Mouse (Mus musculus): ENCODE data around the gene Sike1. TPM values are rescaled to one million over a fixed set of nuclear protein-coding genes. Genes with fewer than 3 reads are reported as not detected.

Sike1 gene
- total and polyA plus RNA-seq, 2 experiments from 2014 or later, result 30.8 to 45.7 TPM

DNA sequence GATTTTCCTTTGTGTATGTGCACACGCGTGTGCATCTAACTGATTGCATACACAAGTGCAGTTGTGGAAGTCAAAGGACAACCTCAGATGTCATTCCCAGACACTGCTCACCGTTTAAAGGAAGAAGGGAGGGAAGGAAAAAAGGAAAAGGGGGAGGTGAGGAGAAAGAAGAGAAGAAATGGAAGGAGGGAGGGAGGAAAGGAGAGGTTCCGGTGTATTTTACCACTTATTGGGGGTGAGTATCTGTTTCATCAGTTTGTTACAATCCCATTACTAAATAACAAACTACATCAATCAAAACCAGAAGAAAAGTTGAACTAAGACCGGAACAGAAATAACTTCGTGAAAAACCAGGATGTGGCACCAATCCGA, 289 bp upstream of the Sike1 start:
- peak; percentile 48 for ATAC-seq
- Histone ChIP-seq H3K4me1 (ENCODE audit: insufficient read depth, low read length) (peaks cover 5% of the 10 kb centered on the region; the same call in 1 of the 2 replicates), H3K4me2 (ENCODE audit: low read depth, low read length) (peak overlapping the region; percentile 69), H3K9ac (replicated peaks; ENCODE audit: low read length) (peak overlapping the region; percentile 89), H3K27ac (peak overlapping the region; percentile 93; the same call in 1 of the 2 replicates), H3K27me3 (ENCODE audit: insufficient read depth, low read length) (no peaks in the 10 kb centered on the region), H3K9me3 (ENCODE audit: low read length) (no peaks in the 10 kb centered on the region), H3K4me3 (ENCODE audit: low read length) (peak overlapping the region; percentile 76), H3K36me3 (ENCODE audit: insufficient read depth, low read length) (peaks cover 11% of the 10 kb centered on the region)
- WGBS, result 49% methylated on average over 7 of the region's 7 CpGs
- TF ChIP-seq CTCF (IDR thresholded peaks at IDR 0.05; ENCODE audit: low read depth), result no peak
- no peak for DNase-seq (ENCODE audit: low spot score)

DNA sequence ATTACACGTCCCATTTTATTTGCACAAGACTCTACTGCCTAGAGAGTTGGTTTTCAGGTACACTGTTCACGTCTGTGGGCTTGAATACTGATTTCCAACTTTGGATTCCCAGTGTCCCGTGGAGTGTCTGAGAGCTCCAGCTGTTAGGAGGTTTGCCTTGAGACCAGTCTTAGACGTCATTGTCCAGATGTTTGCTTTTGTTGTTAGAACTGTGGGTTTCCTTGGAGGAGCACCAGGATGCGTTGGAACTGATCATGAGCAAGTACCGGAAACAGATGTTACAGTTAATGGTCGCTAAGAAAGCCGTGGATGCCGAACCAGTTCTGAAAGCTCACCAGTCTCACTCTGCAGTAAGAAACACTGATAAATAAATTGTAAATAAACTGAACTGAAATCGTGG, 1.5 kb downstream of the Sike1 start:
- H3K9ac ChIP-seq (replicated peaks; ENCODE audit: low read length), result no peak overlapping the region
- peaks cover 5% of the 10 kb centered on the region; the same call in 1 of the 2 replicates for H3K4me1 ChIP-seq (ENCODE audit: insufficient read depth, low read length)
- DNase-seq (ENCODE audit: low spot score), result no peak
- no peak for TF ChIP-seq CTCF (IDR thresholded peaks at IDR 0.05; ENCODE audit: low read depth)
- ATAC-seq, result no peak
- WGBS, result 81% methylated on average over 10 of the region's 10 CpGs
- no peaks in the 10 kb centered on the region for H3K27me3 ChIP-seq (ENCODE audit: insufficient read depth, low read length)
- no peak overlapping the region for H3K27ac ChIP-seq
- H3K4me2 ChIP-seq (ENCODE audit: low read depth, low read length), result peak overlapping the region; percentile 69; the same call in 1 of the 2 replicates
- no peaks in the 10 kb centered on the region for H3K9me3 ChIP-seq (ENCODE audit: low read length)
- H3K4me3 ChIP-seq (ENCODE audit: low read length), result no peak overlapping the region
- H3K36me3 ChIP-seq (ENCODE audit: insufficient read depth, low read length), result peaks cover 24% of the 10 kb centered on the region

DNA sequence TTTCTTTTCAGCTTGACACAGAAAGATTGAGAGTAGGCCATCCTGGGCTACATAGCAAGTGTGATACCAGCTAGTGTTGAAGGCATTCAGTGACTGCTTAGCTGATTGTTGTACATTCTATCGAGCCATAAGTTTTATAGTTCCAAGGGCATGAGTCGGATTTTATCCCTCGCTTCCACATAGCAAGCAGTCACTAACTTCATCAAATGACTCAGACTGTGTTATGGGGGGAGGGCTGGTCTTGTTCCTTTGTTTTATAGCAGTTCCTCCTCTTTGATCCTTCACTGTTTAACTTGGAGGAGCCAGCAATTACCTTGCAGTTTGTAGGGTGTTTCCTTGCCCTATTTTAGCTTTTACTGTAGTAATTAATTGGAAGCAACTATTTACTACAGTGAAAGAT, 2.1 kb downstream of the Sike1 start:
- no peak for DNase-seq (ENCODE audit: low spot score)
- no peak overlapping the region for H3K27ac ChIP-seq
- no peaks in the 10 kb centered on the region for H3K27me3 ChIP-seq (ENCODE audit: insufficient read depth, low read length)
- H3K9me3 ChIP-seq (ENCODE audit: low read length), result no peaks in the 10 kb centered on the region
- TF ChIP-seq CTCF (IDR thresholded peaks at IDR 0.05; ENCODE audit: low read depth), result no peak
- peaks cover 5% of the 10 kb centered on the region; the same call in 1 of the 2 replicates for H3K4me1 ChIP-seq (ENCODE audit: insufficient read depth, low read length)
- H3K9ac ChIP-seq (replicated peaks; ENCODE audit: low read length), result no peak overlapping the region
- 82% methylated on average over 3 of the region's 3 CpGs for WGBS
- no peak overlapping the region for H3K4me2 ChIP-seq (ENCODE audit: low read depth, low read length)
- no peak for ATAC-seq
- no peak overlapping the region for H3K4me3 ChIP-seq (ENCODE audit: low read length)
- peaks cover 30% of the 10 kb centered on the region for H3K36me3 ChIP-seq (ENCODE audit: insufficient read depth, low read length)

DNA sequence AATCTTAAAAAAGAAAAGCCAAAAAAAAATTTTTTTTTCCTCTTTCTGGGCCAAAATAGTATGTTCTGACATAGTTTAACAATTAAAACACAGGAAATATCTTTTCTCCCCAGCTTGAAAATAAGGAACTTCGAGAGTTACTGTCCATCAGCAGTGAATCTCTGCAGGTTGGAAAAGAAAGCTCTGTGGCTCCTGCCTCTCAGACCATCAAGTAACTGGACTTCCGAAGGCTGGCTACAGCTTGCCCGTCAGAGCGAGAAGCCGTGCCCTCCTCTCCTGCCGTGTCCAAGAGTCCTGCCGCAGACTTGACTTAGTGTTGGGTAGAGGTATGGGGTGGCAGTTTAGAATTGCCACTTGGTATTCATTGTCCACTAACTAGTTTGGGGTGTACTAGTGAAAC, 6.1 kb downstream of the Sike1 start:
- DNase-seq (ENCODE audit: low spot score) (no peak), ATAC-seq (no peak)
- peaks cover 36% of the 10 kb centered on the region for H3K36me3 ChIP-seq (ENCODE audit: insufficient read depth, low read length)
- H3K4me3 ChIP-seq (ENCODE audit: low read length), result no peak overlapping the region
- no peak overlapping the region for H3K4me2 ChIP-seq (ENCODE audit: low read depth, low read length)
- H3K4me1 ChIP-seq (ENCODE audit: insufficient read depth, low read length), result no peaks in the 10 kb centered on the region
- WGBS, result 95% methylated on average over 7 of the region's 7 CpGs
- no peak overlapping the region for H3K27ac ChIP-seq
- no peaks in the 10 kb centered on the region for H3K9me3 ChIP-seq (ENCODE audit: low read length)
- no peak for TF ChIP-seq CTCF (IDR thresholded peaks at IDR 0.05; ENCODE audit: low read depth)
- H3K9ac ChIP-seq (replicated peaks; ENCODE audit: low read length), result no peak overlapping the region
- H3K27me3 ChIP-seq (ENCODE audit: insufficient read depth, low read length), result no peaks in the 10 kb centered on the region

DNA sequence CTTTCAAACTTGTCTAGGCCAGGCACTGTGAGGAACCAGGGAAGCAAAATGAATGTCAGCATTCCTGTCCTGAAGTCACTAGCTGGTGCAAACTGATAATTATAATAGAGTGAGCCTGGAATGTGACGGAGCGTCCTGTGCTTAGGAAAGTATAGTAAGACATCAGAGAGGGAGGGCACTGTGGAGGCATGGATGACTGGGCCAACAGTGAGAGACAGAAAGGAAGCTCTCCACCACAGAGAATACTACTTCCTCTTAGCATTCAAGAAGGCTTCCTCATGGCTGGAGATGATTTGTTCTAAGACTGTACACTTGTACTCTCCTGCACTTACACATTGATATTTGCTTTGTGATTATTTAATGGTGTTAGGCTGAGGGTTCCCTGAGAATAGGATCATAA, 21.8 kb downstream of the Sike1 start:
- no peak overlapping the region for H3K4me2 ChIP-seq (ENCODE audit: low read depth, low read length)
- no peak overlapping the region for H3K27ac ChIP-seq
- no peak overlapping the region for H3K9ac ChIP-seq (replicated peaks; ENCODE audit: low read length)
- ATAC-seq (no peak), DNase-seq (ENCODE audit: low spot score) (no peak)
- no peaks in the 10 kb centered on the region for H3K27me3 ChIP-seq (ENCODE audit: insufficient read depth, low read length)
- no peaks in the 10 kb centered on the region for H3K36me3 ChIP-seq (ENCODE audit: insufficient read depth, low read length)
- no peak overlapping the region for H3K4me3 ChIP-seq (ENCODE audit: low read length)
- no peak for TF ChIP-seq CTCF (IDR thresholded peaks at IDR 0.05; ENCODE audit: low read depth)
- H3K4me1 ChIP-seq (ENCODE audit: insufficient read depth, low read length), result peaks cover 6% of the 10 kb centered on the region
- no peaks in the 10 kb centered on the region for H3K9me3 ChIP-seq (ENCODE audit: low read length)
- 73% methylated on average over 2 of the region's 2 CpGs for WGBS

DNA sequence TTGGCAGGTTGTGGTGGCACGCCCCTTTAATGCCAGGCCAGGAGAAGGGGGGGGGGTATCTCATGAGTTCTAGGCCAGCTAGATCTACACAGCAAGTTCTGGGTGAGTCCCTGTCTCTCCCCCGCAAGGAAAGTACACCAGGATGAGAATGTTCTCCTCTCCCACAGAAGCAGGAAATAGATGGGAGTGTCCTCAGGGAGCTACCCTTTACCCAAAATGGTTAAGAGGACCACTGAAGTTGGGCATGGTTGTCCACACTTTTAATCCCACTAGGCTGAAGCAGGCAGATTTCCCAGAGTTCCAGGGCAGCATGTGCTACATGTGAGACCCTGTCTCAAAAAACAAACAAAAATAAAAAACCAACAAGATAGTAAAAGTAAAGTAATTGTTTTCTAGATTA, 24.0 kb downstream of the Sike1 start:
- no peak overlapping the region for H3K9ac ChIP-seq (replicated peaks; ENCODE audit: low read length)
- no peak for TF ChIP-seq CTCF (IDR thresholded peaks at IDR 0.05; ENCODE audit: low read depth)
- H3K36me3 ChIP-seq (ENCODE audit: insufficient read depth, low read length), result no peaks in the 10 kb centered on the region
- peak overlapping the region; percentile 55; the same call in 1 of the 2 replicates for H3K4me2 ChIP-seq (ENCODE audit: low read depth, low read length)
- H3K27me3 ChIP-seq (ENCODE audit: insufficient read depth, low read length), result no peaks in the 10 kb centered on the region
- 97% methylated on average over 2 of the region's 2 CpGs for WGBS
- peaks cover 6% of the 10 kb centered on the region for H3K4me1 ChIP-seq (ENCODE audit: insufficient read depth, low read length)
- no peak for DNase-seq (ENCODE audit: low spot score)
- H3K27ac ChIP-seq, result peak overlapping the region; percentile 95; the same call in 1 of the 2 replicates
- no peak for ATAC-seq
- no peaks in the 10 kb centered on the region for H3K9me3 ChIP-seq (ENCODE audit: low read length)
- peak overlapping the region; percentile 85; the same call in 1 of the 2 replicates for H3K4me3 ChIP-seq (ENCODE audit: low read length)

DNA sequence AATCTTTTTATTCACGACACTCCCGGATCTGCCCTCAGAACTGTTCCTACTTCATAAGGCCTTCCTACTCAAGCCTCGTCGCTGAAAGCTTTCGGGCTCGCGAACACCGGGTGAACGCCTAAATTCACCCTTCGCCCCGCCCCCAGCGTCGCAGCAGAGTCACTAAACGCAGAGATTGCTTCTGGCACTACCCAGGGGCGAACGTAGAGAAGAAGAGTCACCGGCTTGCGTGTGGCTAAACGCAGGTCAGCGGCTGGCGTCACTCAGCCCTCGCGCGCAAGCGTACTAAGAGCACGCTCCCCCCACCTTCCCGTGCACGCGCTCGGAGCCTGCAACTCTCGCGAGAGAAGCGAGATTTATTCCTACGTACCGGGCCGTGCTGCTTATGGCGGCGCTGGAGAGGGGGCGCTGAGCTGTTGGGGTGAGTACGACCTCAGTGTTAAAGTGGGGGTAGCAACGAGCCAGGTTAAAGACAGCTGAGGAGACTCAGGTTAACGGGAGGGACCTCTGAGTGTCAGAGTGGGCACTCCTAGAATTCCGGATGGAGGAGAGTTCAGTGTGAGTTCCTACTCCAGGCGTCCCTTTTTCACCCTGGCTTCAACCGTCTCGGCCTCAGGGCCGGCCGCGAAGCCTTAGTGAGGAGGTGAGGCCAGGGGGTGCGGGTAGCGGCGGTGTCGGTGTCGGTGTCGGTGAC, 24.9 kb downstream of the Sike1 start, which contains the start of gene Csde1:
TSS of gene Csde1 (plus strand) at position 178 of the 694 bp plus-strand sequence.
- H3K27me3 ChIP-seq (ENCODE audit: insufficient read depth, low read length), result no peaks in the 10 kb centered on the region
- H3K27ac ChIP-seq, result peak within 1 kb of the TSS; percentile 95
- DNase-seq (ENCODE audit: low spot score) (peak; percentile 99), ATAC-seq (peak; percentile 97)
- peak within 1 kb of the TSS; percentile 85 for H3K4me3 ChIP-seq (ENCODE audit: low read length)
- peaks cover 6% of the 10 kb centered on the region for H3K4me1 ChIP-seq (ENCODE audit: insufficient read depth, low read length)
- H3K9me3 ChIP-seq (ENCODE audit: low read length), result no peaks in the 10 kb centered on the region
- WGBS, result under 1% methylated on average over 55 of the region's 55 CpGs
- H3K9ac ChIP-seq (replicated peaks; ENCODE audit: low read length), result peak within 1 kb of the TSS; percentile 96
- peak within 1 kb of the TSS; percentile 55 for H3K4me2 ChIP-seq (ENCODE audit: low read depth, low read length)
- peak; percentile 46 for TF ChIP-seq CTCF (IDR thresholded peaks at IDR 0.05; ENCODE audit: low read depth)
- H3K36me3 ChIP-seq (ENCODE audit: insufficient read depth, low read length), result no peaks in the 10 kb centered on the region
